Mouse (Mus musculus) small intestine, adult 2 months (tissue): Measurements from ENCODE around the gene Tspear.

Experiments used
- CTCF ChIP-seq: fragments of 200-500 bp; IDR thresholded peaks from 2 replicates; pipeline ENCODE4 v1.5.1; 2012; ENCODE audit warnings: low read depth, mild to moderate bottlenecking, control low read depth, inconsistent platforms, low read length, moderate library complexity, mixed read lengths; ENCODE audit not compliant: insufficient replicate concordance, insufficient read length; ENCODE audit errors: extremely low read depth
- POLR2A ChIP-seq: fragments of 200-500 bp; IDR thresholded peaks from 2 replicates; pipeline ENCODE4 v1.6.1; 2012; ENCODE audit warnings: low read depth, mild to moderate bottlenecking, control low read depth, inconsistent platforms, low read length, moderate library complexity

GRCm38 (mm10) chr10:77663949-77664665 is 22.3 kb upstream of the Tspear start:
- TF ChIP-seq POLR2A (no peak), CTCF (no peak)
